Mouse (Mus musculus) ES-E14 (cell line): ENCODE measurements around the gene Omp. TPM values are rescaled to one million over a fixed set of nuclear protein-coding genes. Genes with fewer than 3 reads are reported as not detected.
A peak's percentile ranks its signal among the peaks of the same experiment; 100 is the strongest.

ENCODE experiments used
- DNase-seq: peaks from one replicate; pipeline ENCODE4 v3.0.0-alpha.2; 2013; ENCODE audit warnings: low read depth, low spot score
- H3K27ac ChIP-seq: 2 replicates; pipeline ENCODE4 v1.5.1; 2012; ENCODE audit warnings: low read depth, mild to moderate bottlenecking, low read length, moderate library complexity, mixed read lengths; ENCODE audit not compliant: poor library complexity, insufficient read depth, severe bottlenecking
- H3K36me3 ChIP-seq: 2 replicates; pipeline ENCODE4 v1.6.1; 2012; ENCODE audit warnings: mild to moderate bottlenecking, low read length, moderate library complexity, mixed read lengths; ENCODE audit not compliant: control insufficient read depth, poor library complexity, insufficient read depth, severe bottlenecking
- H3K4me1 ChIP-seq, 2 experiments: fragments of 150-350 bp in 1 of 2; sonication (generic) in 1 of 2; 2 replicates each; pipeline ENCODE4 v1.6.1; 2012; ENCODE audit warnings: low read length in 2 of 2, mild to moderate bottlenecking in 1 of 2, mixed read lengths in 1 of 2; ENCODE audit not compliant: control insufficient read depth in 2 of 2, insufficient read depth in 2 of 2, poor library complexity in 1 of 2
- H3K4me3 ChIP-seq, 2 experiments: fragments of 150-350 bp in 1 of 2; sonication (generic) in 1 of 2; 2 replicates each; pipeline ENCODE4 v1.5.1; 2012; ENCODE audit warnings: low read length in 2 of 2, low read depth in 1 of 2, mild to moderate bottlenecking in 1 of 2, mixed read lengths in 1 of 2; ENCODE audit not compliant: insufficient read depth in 1 of 2, poor library complexity in 1 of 2, severe bottlenecking in 1 of 2
- H3K9ac ChIP-seq: 2 replicates; pipeline ENCODE4 v1.6.1; 2012; ENCODE audit warnings: low read depth, mild to moderate bottlenecking, low read length, mixed read lengths; ENCODE audit not compliant: poor library complexity, insufficient read depth, severe bottlenecking
- H3K9me3 ChIP-seq: fragments of 150-350 bp; sonication (generic); 2 replicates; pipeline ENCODE4 v1.6.1; 2012; ENCODE audit warnings: low read depth, mild to moderate bottlenecking, low read length; ENCODE audit not compliant: control insufficient read depth, insufficient read depth
- CHD2 ChIP-seq: IDR thresholded peaks from 2 replicates; pipeline ENCODE4 v1.6.1; 2014; ENCODE audit warnings: mild to moderate bottlenecking, low read depth, low read length, inconsistent platforms
- HCFC1 ChIP-seq: IDR thresholded peaks from 2 replicates; pipeline ENCODE4 v1.6.1; 2012; ENCODE audit warnings: low read length, inconsistent platforms, borderline replicate concordance; ENCODE audit not compliant: insufficient read depth
- MAFK ChIP-seq: IDR thresholded peaks from 2 replicates; pipeline ENCODE4 v1.6.1; 2014; ENCODE audit warnings: mild to moderate bottlenecking, low read depth, low read length, inconsistent platforms; ENCODE audit not compliant: insufficient read depth
- ZC3H11A ChIP-seq: IDR thresholded peaks from 2 replicates; pipeline ENCODE4 v1.6.1; 2012; ENCODE audit warnings: low read depth, mild to moderate bottlenecking, inconsistent platforms, low read length, borderline replicate concordance
- ZNF384 ChIP-seq: IDR thresholded peaks from 2 replicates; pipeline ENCODE4 v1.6.1; 2012; ENCODE audit warnings: low read depth, low read length, inconsistent platforms
- in situ Hi-C, 2 experiments: fragments of 600-800 bp; cut with MboI; formaldehyde crosslinking; loops; one replicate each; pipeline ENCODE4 v1.15.1; 2025; ENCODE audit warnings: low sequenced_read_pairs in 2 of 2, inconsistent platforms in 1 of 2; ENCODE audit not compliant: unreplicated experiment in 2 of 2
- total RNA-seq: library from RNA; depleted of rRNA; stranded (reverse); fragments of 300-350 nt; gene quantifications from 2 replicates; pipeline ENCODE4 v1.2.3, GENCODE M21; 2012

The Omp gene
- total RNA-seq, 1 experiment: 1.4 TPM

- no peak overlapping the region; the same call in 1 of the 2 replicates for H3K27ac ChIP-seq
- no peaks in the 10 kb centered on the region; the same call in 1 of the 2 replicates for H3K36me3 ChIP-seq
- no peak for TF ChIP-seq ZC3H11A
- peaks cover 6 to 47% of the 10 kb centered on the region in 2 experiments; a peak in 3 of 4 replicates for H3K4me1 ChIP-seq
- in situ Hi-C loops: no loop called here
- no peak for DNase-seq
- H3K9ac ChIP-seq: no peak overlapping the region
- no peak overlapping the region for H3K4me3 ChIP-seq
- H3K9me3 ChIP-seq: no peaks in the 10 kb centered on the region
These were observed 28.1 kb upstream of the Omp start for GRCm38 (mm10) chr7:98173408-98173807.

GRCm38 (mm10) chr7:98172661-98173060 lies 27.4 kb upstream of the Omp start:
- TF ChIP-seq MAFK: no peak
- no peak for TF ChIP-seq CHD2
- TF ChIP-seq ZC3H11A: no peak
- TF ChIP-seq HCFC1: no peak
- no peak for TF ChIP-seq ZNF384
- no peak for DNase-seq
- in situ Hi-C loops: no loop called here
- H3K9me3 ChIP-seq: no peaks in the 10 kb centered on the region
- no peak overlapping the region for H3K9ac ChIP-seq
- H3K4me3 ChIP-seq: no peak overlapping the region
- no peaks in the 10 kb centered on the region; the same call in 1 of the 2 replicates for H3K36me3 ChIP-seq
- no peak overlapping the region for H3K27ac ChIP-seq
- peaks cover 6 to 45% of the 10 kb centered on the region in 2 experiments; a peak in 3 of 4 replicates for H3K4me1 ChIP-seq

DNA sequence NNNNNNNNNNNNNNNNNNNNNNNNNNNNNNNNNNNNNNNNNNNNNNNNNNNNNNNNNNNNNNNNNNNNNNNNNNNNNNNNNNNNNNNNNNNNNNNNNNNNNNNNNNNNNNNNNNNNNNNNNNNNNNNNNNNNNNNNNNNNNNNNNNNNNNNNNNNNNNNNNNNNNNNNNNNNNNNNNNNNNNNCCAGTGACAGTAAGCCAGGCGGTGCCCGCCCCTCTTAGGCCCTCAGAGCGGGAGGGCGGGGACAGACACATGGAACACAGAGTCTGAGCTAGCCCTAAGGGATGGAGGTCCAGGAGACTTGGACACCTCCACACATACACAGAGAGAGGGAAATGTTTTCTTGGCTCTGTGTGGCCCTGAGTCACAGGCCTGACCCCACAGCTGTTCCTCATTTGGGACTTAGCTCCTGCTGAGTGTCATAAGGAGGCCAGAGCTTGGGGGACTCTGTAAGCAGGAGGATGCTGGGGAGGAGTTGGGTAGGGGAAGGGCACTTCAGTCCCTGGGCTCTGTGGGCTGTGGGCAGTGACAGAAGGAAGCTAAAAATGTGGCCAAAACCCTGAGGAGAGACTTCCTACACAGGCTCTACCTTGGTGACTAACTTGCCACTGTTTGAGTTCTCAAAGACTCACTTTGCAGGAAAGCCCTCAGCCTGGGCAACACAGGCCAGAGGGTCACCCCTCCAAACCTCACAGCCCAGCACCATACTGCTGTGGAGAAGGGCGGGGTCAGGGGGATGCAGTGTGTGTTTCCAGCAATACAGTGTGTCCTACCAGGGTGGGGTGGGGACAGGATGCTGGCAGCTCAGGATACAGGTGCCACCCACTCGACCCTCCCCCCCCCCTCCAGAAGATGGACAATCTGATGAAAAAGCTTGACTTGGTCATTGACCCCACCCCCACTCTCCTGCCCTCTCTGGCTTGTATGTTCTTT lies 26.1 kb upstream of the Omp start:
- Histone ChIP-seq H3K4me3 (no peak overlapping the region), H3K36me3 (no peaks in the 10 kb centered on the region; the same call in 1 of the 2 replicates), H3K9me3 (no peaks in the 10 kb centered on the region), H3K27ac (no peak overlapping the region), H3K9ac (no peak overlapping the region), H3K4me1 (peaks cover 3 to 37% of the 10 kb centered on the region in 2 experiments; a peak in 2 of 4 replicates)
- DNase-seq: no peak
- in situ Hi-C loops: no loop called here
- TF ChIP-seq ZNF384 (no peak), CHD2 (no peak), MAFK (no peak), HCFC1 (no peak), ZC3H11A (no peak)

GRCm38 (mm10) chr7:98164999-98165528 lies 19.8 kb upstream of the Omp start:
- Histone ChIP-seq H3K36me3 (peaks cover 6% of the 10 kb centered on the region; the same call in 1 of the 2 replicates), H3K27ac (0 out of 2 replicates have a peak overlapping the region, but pooled peaks have one; percentile 7), H3K9ac (no peak overlapping the region), H3K9me3 (no peaks in the 10 kb centered on the region), H3K4me3 (no peak overlapping the region), H3K4me1 (peaks cover 4 to 33% of the 10 kb centered on the region in 2 experiments; a peak in 2 of 4 replicates)
- TF ChIP-seq HCFC1 (no peak), ZC3H11A (no peak), MAFK (no peak), ZNF384 (no peak), CHD2 (no peak)
- no peak for DNase-seq
- in situ Hi-C loops: no loop called here
